Mouse (Mus musculus): Measurements from ENCODE around the gene Zfp648.

Zfp648 gene

DNA sequence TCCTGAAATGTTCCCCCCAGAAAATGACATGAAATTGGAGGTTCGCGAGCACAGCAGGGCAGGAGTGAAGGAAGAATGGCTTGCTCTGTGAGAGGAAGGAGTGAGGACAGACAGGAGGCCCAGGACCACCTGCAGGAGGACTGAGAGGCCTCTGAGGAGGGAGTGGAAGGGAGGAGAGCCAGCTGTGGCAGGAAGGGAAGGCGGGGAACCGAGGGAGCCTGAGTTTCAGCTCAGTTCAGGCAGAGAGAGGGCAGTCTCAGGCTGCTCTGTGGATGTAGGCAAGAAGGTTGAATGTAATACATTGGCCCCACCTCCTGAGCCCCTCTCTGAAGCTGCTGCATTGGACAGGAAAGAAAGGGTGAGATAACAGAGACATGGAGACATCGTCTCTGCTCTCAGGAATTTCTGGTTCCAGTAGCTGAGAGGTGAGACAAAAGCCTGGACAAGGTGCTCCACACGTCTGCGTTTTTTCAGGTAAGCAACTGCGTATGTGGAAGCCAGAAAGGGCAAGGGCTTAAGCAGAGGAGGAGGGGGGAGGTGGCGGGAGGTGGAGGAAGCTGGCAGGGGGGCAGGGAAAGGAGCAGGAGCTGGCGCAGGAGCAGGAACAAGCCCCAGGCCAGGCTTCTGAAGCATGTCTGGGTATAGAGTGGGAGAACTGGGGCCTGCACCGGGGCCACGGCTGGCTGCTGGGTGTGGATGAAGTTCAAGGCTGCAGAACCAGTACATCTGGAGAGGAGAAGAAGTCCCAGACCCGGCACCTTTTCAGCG, at the start of gene Zfp648:
Gene Zfp648 (plus strand): TSS at position 233 of the 768 bp plus-strand sequence.
- DNase-seq: no peak

DNA sequence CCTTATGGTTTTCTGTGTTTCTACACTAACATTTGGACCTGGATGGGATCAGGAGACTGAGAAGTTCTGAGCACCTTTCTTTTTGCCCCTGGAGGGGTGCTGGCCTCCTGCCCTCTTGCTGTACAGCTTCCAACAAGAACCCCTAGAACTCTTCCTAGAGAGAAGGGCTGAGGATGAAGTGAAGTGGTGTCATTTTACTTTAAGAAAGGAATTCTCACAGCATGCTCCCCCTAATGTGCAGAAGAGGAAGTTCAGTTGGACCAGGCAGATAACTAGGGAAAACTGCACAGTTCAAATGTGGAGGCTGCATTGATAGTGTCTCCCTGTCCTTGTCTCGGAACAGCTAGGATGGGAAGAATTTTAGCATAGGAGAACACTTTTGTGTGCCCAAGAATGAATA, 48.4 kb upstream of the Zfp648 start:
- DNase-seq: no peak

DNA sequence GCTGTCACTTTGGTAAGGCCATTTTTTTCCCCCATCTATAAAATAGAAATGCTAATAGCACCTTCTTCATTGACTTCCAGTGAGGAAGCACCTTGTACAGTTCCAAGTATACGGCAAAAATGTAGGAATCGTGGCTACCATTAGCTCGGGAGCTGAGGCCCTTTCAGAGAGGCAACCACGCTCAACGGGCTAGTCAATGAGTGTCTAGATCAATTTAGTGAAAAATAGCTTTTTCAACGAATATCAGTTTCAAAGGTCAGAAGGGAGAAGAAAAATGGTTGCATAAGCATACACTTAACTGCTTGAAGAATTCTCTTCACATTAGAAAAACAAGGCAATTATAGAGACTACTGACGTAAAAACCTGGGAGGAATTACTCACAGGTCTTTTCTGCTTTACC, 47.2 kb upstream of the Zfp648 start:
- DNase-seq: no peak

DNA sequence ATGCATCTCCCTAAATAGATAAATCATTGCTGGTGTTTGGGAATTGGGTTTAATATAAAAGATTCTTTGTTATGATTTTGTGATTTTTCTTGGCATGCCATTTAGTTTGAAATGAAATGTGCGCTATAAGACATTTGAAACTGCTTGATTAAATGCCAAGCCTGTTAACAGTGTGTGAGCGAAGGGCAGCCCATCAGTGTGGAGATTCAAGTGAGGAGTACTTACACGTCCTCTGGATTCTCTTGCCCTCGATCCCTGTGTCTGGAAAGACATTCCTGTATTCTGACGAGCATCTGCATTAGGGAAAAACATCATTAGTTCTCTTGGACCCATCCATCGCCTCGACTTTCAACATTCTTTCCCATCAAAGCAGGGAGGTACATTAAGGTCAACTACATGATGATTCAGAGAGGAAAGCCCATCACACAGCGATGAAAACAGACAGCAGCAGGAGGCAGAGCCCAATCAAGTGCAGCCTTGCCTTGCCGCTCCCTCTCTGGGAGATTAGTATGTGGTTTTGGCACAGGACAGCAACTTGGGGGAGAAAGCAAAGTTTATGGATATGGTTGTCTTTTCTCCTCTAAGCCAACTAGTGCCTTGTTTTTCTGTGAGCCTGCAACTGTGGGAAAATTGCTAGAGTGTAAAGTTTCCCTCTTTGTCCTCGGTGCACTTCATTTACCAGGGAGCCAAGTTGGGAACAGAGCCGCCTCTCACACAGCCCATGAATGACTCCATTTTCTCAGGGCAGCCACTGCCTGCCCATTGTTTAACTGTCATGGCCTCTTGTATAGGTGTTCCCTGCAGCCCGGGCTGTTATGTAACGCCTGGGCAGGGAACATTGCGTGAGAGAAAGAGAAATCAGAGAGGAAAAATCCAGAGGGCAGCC, 44.6 kb upstream of the Zfp648 start:
- DNase-seq: no peak

DNA sequence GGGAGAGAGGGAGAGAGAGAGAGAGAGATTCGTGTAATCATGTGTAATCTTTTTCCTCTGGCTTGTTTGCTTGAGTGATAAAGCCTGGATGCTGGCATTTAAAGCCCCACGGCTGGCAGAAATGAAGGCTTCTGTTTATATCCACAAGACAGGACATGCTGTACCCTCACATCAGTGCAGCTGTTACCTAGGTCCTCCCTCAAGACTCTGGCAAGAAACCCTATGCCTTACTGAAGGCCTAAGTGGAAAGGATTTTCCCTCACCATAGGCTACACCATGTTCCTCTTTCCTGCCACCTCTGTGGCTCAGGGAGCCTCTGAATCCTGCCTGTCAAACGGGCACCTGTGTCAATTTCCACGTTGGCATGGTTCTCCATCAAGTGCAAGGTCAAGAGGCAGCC, 43.9 kb upstream of the Zfp648 start:
- DNase-seq: no peak

DNA sequence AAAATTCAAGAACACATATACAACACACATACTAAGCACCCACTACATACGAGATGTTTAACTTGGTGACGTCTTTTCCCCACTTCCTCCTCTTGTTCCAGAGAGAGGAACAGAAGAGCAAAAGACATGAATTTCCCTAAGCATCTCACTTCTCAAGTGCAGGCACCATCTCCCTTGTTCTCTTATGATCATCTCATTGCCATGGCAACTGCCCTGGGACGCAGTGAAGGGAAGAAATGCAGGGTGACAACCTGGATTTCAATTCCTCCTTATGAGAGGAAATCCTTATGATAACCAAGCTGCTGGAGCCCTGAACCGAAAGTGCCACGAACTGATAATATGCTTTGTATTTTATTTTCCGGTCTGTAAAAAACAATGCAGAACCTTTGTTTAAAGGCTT, 33.3 kb upstream of the Zfp648 start:
- no peak for DNase-seq

DNA sequence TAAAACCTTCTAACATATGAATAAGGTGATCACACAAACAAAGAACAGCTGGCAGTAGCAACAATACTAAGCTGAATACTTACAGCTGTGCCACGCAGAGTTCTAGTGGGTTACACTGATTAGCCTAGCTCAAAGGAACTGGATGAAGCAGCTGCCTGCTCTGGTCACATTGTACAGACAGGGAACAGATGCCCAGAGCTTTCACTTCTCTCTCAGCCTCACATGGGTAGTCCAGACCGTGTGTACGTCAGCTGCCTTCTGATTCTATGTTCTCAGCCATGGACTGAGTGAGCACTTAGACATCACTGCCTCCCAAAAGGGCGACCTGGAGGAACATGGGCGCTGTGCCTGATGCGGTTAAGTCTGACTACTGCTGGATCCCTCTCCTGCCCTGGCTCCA, 25.7 kb upstream of the Zfp648 start:
- no peak for DNase-seq

DNA sequence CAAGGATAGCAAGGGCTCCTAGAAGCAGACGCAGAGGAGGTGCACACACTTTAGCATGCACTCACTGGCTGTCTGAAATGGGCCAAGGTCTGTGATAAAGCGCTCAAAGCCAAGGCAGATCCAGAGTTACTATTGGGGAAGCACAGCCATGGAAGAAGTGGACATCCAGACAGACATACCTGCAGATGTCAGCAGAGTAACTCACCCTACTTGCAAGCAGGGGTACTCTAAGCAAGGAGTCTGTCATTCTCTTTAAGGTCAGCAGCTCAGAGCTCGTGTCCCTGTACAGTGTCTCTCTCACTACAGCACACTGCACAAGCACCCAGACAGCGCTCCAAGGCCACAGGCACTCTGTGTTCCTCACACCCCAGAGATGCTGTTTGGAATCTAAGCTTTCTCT, 23.2 kb upstream of the Zfp648 start:
- DNase-seq: no peak

DNA sequence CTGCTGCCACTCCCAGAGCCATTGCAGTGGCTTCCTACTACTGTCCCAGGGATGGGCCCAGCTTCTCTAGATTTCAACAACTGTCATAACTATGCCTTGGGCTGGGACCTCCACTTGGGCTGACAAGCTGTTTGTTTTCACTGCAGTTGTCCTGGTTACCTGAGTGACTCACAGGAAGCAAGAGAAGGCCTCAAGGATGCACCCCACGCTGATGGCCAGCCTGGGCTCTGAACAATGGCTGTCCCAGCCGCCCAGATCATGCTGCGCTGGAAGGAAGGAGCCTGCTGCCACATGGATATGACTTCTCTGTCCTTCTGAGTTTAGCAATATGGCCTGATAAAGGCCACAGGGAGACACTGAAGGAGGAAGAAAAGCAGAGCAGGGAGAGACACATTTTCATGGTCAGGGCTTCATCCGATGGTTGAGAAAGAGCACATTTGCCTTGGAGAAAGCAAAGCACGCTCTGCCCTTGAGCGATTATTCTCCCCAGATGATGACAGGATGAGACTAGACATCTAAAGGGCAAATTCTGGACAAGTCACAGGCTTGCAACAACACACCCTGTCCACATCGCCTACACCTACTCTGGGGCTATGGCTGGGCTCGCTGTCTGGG, 22.3 kb upstream of the Zfp648 start:
- no peak for DNase-seq

DNA sequence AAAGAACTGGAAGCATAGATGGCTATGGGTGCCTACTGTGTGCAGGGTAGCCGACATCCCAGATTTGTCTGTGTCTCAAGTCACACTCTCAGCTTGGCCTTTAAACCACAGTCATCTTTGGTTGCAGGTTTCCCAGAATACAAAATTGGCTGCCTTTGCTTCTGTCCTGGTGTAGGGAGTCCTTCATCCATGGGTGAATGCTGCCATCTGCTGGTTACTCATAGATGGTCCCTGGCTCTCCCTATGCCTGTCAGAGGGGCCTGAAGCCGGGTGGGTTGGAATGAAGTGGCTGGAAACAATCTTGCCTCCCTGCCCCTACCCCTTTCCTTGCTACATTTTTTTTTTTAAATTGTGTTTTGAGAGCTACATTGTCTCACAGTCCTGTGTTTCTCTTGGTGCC, 20.0 kb upstream of the Zfp648 start:
- DNase-seq: peak; percentile 24 to 61

DNA sequence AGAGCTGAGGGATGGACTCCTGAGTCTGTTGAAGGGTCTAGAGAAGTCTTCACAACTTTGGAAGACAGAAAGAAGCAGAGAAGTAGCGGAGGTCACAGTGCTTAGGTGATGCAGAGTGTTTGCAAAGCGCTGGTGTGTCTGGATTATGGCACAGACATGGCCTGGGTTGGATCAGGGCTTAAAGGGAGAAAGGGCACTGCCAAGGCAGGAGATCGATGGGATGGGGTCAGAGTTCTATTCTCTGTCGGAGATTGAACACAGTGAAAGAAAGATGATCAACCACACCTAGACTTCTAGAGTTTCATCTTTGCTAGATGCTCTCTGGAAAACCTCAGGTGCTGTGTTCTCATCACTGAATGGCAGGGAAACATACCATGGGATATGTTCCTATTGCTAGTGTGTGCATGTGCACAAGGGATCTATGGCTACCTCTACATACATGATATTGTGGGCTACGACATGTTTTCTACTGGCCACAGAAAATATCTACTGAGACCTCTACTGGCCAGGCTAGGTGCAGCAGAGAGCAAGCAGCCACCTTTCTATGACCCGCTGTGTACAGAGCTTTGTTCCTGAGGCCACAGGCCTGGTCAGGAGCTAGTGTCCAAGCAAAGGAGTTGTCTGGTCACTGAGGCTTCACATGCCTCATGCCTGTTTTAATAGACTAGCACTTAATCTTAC, 18.5 kb upstream of the Zfp648 start:
- DNase-seq: no peak

DNA sequence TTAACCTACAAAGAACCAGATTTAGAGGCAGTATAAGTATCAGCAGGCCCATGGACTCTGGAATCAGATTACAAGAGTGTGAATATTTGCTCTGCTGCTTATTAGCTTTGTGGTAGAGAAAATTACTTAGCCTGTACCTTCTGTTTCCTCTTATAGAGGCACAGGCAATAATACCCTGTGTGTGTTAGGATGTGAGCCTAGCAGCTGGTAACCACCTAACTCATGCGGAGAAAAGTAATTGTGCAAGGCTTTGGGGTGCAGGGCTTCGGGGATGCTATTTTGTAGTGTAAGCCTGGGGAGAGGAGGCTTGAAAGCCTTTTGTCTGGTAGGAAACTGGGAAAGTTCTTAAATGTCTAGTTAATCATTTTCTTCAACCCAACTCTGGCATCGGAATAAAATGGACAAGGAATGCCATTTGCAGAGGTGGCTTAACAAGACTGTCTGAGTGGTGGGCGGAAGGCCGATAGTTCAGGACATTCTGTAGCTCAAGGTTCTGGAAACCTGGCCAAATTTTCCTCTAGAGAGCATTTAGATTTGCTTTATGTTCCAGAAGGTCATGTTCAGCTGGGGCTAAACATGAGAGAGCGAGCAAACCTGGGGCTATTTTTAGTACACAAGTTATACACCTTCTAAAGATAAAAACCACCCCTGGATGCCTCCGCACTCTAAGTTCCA, 17.8 kb upstream of the Zfp648 start:
- DNase-seq: no peak

DNA sequence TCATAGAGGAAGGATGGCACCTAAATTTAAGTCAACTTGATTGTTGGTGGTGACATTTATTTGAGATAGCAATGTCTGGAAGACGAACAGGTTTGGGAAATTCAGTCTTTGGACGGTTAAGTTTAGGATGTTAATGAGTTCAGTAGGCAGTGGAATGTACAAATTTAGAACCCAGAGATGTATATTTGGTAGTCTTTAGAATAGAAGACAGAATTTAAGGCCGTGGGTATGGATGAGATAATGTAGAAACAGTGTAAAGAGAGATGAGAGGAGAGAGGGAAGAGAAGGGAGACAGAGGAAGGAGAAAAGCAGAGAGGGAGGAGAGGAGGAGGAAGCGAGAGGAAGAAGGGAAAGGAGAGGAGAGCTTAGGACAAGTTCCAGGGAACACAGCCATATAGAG, 12.8 kb upstream of the Zfp648 start:
- no peak for DNase-seq

DNA sequence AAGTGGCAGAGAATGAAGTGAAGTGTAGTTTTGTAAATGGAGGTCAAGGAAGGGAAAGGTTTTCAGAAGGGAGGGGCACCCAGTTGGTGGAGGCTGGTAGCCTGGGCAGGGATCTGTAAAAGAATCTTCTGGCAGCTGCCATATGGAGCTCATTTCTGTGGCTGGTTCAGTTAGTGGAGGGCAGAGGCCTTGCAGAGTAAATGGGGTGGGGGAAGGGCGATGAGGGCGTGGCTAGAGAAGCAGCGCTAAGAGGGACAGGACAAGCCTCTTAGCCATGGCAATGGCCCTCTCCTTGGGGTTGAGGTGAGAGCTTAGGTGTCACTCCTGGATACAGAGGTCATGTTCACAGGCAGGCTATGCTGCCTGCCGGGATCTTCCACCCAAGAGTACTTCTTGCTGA, 12.4 kb upstream of the Zfp648 start:
- no peak for DNase-seq

DNA sequence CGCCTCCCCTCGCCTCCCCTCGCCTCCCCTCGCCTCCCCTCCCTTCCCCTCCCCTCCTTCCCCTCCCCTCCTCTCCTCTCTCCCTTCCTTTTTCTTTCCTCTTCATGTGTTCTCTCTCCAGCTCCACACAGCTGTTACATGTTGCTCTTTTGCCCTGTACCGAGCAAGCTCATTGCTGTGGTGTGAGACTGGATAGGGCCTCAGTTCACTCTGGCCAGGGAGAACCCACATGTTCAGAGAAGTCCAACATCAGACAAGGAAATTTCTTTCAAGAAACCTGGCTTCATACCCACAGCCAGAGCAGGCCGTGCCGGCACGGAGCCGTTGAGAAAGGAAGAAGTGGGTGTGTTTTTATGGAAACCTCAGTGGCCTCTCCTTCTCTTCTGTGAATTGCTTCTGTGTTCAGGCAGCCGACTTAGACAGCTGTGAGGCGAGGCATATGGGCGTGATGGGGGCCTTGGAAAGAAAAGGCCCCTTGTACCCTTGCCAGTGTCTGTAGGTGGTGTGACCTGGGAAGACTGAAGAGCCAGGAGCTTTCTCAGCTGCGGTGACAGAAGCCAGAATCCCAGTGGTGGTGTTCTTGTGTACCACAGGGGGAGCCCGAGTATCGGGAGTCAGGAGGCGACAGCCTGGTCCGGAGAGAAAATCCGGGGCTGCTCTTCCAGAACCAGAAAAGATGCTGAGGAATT, 11.0 kb upstream of the Zfp648 start:
- no peak for DNase-seq

DNA sequence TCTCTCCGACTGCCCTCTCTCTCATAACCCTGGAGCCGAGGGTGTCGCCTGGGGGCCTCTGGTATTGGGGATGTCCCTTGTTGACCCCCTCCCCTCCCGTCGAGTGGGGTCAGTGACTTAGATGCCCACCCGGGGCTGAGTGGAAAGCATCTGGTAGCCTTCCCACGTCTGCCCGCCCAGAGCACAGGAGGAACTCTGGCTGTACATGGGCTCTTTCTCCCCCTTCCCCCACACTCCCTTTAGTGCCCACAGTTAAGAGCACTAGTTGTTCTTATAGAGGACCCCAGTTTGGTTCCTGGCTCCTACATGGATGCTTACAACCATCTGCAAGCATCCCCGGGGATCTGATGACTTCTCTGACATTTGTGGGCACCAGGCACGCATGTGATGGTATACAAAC, 2.1 kb upstream of the Zfp648 start:
- no peak for DNase-seq

DNA sequence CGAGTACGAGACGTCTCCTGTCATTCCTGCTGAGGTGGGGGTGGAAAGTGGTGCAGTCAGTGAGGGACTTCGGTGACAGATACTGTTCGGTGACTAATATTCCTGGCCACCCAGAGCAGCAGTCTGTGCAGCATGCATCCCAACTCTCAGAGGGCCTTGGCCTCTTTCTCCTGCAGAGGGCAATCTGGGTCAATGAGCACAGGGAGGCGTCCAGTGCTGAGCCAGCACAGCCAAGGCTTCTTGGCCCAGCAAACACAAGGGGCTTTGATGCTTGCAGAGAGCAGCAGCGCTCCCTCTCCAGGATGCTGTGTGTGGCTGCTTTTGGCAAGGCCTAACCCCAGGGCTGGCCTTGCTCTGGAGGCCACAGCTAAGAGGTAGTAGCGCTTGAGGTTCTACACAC, 1.6 kb downstream of the Zfp648 start:
- DNase-seq: no peak

DNA sequence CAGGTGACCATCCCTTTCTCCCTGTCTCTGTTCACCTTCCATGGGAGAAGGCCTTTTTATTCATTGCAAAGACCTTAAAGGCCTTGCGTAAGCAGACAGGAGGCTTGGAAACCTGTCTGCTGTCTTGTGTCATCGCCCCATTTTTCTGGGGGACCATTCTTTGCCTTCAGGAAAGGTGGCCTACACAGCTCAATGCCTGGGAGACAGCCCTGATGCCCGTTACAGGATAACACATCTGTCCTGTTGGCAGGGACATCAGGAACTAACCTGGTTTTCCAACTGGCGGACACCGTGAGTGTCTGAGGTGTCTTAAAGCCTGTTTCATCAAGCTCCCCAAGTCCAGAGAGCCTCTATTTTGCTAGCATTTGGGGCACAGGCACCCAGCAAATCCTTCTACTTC, 2.4 kb downstream of the Zfp648 start:
- DNase-seq: no peak

DNA sequence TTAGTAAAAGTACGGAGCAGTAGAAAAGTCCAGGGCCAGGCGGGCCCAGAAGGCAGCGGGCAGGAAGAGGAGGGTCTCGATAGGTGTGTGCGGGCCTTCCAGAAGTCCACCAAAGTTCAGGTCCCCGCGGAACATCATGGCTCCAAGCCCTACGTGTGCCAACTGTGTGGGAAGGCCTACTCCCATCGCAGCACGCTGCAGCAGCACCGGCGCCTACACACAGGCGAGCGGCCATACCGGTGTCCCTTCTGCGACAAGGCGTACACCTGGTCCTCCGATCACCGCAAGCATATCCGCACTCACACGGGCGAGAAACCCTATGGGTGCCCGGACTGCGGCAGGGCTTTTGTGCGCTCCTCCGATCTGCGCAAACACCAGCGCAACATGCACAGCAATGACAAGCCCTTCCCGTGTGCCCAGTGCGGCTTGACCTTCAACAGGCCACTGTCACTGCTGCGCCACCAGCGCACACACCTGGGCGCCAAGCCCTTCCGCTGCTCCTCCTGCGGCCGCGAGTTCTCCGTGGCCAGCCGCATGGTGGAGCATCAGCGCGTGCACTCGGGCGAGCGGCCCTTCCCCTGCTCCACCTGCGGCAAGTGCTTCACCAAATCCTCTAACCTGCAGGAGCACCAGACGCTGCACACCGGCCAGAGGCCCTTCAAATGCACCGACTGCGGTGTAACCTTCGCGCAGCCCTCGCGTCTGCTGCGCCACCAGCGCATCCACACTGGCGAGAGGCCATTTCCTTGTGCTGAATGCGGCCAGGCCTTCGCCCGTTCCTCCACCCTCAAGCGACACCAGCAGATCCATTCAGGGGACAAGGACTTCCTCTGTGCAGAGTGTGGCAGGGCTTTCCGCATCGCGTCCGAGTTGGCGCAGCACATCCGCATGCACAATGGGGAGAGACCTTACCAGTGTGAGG, 3.9 kb downstream of the Zfp648 start:
- no peak for DNase-seq

DNA sequence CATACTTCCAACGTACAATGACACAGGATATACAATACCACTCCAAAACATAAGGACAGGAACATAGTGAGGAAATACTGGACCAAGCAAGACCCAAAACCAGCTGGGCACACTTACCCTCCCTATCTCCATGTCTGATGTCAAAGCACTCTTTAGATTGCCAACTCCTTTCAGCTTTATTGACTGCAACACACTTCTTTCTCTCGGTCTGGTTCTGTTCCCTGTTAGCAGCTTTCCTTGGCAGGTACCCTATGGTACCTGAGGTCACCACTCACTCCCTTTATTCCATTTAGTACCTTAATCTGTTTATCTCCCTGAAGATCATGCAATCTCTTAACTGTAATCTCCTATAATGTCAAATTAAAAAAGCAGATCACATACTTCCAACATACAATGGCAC, 19.0 kb downstream of the Zfp648 start:
- DNase-seq: no peak

DNA sequence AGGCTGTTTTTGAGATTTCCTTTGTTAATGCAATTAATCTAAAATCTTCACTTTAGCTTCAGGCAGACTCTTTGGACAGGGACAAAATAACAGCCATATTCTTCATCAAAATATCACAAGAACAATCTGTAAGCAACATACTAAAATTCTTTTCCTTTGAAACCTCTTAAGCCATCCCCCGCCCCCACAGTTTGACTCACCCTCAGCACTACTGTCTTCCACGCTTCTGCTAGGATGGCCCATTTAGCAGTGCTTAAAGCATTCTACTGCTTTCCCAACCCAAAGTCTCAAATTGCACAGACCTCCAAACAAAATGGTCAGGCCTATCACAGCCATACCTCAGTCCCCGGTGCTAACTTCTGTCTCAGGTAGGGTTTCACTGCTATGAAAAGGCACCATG, 19.6 kb downstream of the Zfp648 start:
- no peak for DNase-seq

Data from spleen, adult 18-20 months (tissue).